Mouse (Mus musculus) right cerebral cortex, postnatal 10 days (tissue): Measurements from ENCODE around the gene Top2a.

ENCODE experiments used
- DNase-seq, 2 experiments: peaks; one replicate each; pipeline ENCODE4 v3.0.0; 2021; ENCODE audit warnings: low spot score in 2 of 2

Top2a gene

DNA sequence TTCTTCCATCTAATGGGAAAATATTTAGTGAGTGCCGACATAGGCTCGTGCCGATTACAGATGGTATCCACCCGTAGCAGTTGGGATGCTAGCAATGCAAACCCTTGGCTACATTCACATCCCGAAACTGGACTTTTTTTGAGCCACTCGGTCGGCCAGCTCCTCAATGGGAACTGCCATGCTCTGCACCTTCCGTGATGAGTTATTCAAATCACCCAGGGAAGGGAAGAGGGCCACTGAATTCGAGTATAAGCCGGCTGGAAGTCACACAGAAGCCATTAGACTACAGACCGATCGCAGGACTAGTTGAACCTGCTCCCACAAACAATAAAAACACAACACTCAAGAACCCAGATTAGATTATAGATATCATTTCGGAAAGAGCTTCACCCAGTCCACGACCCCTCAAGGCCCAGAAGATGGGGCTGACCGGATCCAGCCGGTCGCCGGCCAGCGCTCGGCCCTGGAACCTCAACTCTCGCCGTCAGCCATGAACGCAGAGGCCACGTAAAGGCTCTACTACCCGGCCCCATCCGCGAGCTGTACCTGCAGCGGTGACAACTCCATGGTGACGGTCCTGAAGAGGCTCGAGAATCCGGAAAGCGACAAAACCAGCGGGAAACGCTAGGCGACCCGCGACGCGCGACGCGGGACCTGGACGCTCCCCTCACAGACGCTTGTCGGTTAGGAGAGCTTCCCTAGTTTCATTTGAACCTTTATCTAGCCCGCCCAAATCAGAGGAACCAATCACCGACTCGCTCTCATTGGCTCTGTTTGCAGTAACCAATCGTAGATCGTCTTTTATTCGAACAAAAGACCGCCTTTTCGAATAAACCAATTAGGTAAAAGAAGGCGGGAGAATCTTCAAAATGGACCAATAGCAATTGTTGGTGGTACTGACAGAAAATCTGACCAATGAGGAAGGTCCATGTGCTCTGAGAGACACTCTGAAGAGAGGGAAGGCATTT, at the start of gene Top2a:
Gene Top2a (minus strand): TSS at position 690 of the 968 bp plus-strand sequence.
- DNase-seq: peak; percentile 92 to 96

DNA sequence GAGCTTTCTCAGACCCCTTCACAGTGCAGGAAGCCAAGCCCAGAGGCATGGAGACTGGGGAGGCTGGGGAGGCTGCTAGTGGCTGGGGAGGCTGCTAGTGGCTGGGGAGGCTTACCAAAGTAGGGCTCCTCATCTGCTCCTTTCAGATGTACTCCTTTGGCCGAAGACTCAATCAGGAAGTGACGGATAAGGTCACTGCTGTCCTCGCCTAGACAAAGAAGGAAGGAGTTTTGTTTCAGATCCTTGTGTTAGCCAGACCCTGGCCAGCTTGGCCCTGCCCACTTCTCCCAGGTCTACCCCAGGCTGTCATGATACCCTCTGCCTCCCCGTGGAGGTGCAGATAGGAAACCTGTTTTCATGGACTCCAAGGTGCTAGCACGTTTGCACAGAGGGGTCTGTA, 49.8 kb upstream of the Top2a start:
- DNase-seq: no peak

DNA sequence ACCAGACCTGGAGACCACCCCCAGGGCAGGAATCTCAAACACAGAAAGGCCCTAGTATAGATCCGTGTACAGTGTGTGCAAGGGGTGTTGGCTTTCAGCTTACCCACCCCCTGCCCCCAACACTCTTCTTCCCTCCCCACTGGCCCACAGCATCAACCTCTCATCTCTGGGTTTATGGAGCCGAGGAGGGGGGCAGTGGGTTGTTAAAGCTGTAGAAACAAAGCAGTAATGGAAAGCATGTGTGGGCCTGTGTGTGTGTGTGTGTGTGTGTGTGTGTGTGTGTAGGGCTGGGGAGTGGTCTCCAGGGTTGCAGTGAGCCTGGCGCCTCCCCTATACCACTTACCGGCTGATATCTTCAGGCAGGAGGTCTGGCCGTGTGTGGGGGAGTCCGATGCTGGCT, 47.9 kb upstream of the Top2a start:
- no peak for DNase-seq

DNA sequence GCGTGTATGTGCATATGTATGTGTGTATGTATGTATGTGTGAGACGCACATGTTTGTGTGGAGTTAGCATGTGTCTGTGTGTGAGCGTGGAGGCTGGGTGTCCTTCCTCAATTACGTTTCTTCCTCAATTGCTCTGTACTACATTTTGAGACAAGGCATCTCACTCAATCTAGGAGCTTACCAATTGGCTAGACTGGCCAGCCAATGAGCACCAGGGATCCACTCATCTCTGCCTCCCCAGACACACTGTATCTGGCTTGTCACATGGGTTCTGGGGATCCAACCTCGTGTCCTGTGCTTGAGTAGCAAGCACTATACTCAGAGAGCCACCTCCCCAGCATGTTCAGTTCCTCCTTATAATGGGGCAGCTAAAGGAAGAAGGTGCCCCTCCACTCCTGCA, 44.5 kb upstream of the Top2a start:
- no peak for DNase-seq

DNA sequence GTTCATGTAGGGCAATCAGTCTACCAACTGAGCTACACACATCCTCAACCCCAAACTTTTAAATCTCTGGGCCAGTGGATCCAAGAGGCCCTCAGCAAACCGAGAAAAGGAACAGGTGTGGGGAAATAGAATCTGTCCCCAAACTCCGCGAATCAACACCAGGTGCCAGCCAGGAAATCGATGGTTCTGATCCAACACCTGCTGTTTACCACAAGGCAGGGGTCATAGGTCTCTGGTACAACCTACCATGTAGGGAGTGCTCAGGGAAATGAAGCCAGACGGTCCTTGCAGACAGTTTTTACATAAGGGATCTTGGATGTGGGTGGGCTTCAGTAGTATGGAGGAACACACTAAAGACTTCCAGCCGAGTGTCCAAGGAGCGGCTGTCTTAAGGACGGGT, 43.6 kb upstream of the Top2a start:
- DNase-seq: no peak

DNA sequence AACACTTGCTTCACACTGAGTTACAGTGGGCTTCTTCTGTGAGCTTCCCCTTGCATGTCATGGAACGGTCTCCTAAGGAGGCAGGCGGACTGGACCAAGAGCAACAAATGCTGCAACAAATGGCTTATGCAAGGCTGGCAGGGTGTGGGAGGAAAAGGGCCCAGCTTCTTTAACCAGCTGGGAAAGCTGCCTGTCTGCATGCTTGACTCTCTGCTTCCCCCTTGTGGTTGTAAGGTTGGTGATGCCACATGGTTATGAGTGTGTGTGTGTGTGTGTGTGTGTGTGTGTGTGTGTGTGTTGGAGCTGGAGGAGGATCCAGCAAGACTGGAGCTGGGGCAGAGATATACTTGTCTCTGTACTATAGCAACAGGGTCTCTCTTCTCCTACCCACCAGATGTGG, 42.0 kb upstream of the Top2a start:
- DNase-seq: peak; percentile 83 to 88

DNA sequence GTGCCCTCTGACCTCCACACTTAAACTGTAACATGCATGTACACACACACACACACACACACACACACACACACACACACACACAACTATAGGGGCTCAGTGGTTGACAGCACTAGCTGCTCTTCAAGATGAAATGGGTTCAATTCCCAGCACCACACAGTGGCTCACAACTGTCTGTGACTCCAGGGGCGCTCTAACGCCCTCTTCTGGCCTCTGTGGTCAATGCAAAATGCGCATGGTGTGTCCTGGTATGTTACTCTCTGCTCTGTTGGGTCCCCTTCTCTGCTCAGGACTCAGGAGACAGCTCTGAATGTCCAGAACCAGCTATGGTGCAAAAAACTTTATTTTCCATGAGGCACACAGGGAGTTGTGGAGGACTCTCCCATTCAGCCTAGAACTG, 41.4 kb upstream of the Top2a start:
- DNase-seq: no peak

DNA sequence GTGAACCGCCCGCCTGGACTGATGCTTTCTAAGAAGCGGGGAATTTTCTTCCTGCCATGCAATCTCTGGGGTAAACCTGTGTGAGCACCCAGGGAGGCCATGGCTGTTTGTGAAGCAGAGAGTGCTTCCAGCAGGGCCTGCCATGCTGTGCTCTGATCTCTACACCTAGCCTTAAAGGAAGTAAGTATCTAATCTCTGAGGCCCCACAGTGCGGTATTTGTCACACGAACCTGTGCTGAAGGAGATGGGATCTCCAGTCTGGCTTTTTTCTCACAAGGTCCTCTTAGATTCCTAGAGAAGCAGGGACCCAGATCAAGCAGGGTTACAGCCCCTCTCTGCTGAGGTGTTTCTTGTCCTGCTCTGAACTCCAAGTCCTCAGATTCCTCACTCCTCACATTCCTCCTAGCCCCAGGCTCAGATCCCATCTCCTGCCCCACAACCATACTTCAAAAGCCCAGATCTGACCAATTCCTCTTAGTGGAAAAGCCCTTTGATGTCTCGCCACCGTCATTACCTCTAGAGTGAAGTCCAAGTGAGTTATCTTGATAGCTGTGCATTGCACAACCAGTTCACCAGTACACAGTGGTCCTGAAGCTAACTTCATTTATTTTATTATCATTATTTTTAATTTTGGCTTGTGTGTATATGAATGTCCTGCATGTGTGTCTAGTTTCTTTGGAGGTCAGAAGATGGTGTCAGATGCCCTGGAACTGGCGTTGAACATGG, 39.6 kb upstream of the Top2a start:
- DNase-seq: no peak

DNA sequence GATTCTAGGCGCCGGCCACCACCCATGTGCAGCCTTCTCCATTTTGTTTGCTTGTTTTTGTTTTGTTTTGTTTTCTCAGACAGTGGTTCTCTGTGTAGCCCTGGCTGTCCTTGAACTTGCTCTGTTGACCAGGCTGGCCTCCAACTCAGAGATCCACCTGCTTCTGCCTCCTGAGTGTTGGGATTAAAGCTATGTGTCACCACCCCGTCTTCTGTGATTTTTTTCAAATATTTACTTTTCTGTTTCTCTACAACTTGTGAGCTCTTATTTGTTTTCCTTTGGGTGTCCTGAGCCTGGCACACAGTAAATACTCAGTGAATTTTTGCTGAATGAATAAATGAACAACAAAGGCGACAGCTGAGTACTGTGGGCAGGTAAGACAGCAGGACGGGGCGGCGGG, 38.7 kb upstream of the Top2a start:
- no peak for DNase-seq

DNA sequence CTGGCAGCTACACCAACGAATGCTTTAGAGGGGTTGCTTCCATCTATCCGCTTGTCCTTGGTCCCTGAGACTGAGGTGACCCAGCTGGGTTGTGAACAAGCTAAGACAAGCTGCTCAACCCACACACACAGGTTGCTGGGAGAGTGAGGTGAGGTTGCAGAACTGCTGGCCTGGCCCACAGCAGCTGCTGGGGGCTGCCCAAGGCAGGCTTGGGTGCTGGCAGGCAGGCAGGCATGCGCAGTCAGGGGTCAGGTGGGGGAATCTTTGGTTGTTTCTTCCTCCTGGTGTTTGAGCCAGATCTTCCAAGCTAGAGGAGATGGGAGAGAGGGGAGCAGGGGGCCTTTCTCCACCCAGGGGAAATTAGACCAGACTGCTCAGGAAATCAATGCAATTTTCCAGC, 36.4 kb upstream of the Top2a start:
- DNase-seq: no peak

DNA sequence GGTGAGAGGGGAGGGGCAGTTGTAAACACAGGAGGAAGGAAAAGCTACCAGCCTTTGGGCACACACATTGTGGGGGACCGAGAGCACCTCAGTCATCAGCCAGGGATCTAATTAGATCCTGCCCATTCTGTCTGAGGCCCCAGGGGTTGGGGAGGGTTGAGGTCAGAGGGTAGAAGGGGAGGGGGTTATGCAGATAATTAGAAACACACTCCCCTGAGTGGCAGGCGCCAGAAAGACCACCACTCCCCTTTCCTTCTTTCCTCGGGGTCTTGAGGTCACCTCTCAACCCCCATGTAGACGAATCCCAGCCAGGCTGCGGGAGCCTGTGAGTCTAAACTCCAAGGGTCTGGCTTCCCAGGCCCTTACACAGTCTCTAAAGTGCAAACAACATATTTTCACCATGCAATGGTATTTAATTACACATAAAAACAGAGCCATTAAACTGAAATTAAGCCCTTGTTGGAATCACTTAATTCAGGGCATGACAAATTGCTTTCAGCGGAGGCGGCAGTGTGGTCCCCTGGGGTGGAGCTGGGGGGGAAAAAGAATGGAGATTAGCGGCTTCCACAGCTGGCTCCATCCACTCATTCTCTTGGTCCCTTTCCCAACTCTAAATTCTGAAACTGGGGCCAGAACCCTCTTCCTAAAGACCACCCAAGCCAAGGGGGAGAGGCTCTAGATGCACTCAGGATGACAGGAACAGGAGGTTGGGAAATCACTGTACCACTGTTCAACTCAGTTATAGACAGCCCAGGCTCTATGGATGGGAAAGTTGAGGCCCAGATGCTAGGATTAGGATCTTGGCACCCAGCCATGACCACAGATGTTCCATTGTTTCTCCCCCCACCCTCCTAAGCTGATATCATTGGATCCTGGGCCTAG, 31.8 kb upstream of the Top2a start:
- DNase-seq: no peak

DNA sequence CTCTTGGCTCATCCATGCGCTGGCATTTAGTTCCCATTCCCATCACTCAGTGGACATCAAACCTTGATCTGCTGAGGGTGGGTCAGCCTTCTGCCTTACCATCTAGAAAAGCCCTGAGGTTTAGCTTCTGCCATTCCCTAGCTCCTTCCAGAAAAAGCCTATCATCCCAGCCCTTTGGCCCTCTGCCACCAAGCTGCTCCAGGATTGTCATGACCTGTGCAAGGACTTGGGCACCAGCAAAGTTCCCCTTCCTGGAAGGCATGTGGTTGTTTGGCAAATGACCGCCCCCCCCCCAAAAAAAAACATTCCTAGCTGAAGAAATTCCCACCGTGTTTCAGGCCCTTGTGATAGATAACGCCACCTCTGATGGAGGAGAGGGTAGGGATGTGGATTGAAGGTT, 31.2 kb upstream of the Top2a start:
- DNase-seq: no peak

DNA sequence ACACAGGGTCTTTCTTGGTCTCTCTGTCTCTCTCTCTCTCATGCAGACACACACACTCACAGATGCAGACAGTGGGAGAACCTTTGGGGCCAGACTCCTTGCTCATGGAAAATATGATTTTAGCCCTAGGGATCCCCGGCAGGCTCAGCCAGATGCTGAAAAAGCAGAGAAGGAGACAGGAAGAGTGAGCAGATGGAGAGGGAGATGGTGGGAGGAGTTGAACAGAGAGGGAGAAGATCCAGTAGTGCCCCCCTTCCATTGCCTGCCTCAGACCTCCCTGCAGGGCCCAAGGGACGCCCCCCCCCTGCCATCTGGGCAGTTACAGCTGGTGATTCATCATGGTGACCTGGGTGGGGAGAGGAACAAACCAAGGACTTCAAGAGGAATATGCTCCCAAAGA, 23.7 kb upstream of the Top2a start:
- no peak for DNase-seq

DNA sequence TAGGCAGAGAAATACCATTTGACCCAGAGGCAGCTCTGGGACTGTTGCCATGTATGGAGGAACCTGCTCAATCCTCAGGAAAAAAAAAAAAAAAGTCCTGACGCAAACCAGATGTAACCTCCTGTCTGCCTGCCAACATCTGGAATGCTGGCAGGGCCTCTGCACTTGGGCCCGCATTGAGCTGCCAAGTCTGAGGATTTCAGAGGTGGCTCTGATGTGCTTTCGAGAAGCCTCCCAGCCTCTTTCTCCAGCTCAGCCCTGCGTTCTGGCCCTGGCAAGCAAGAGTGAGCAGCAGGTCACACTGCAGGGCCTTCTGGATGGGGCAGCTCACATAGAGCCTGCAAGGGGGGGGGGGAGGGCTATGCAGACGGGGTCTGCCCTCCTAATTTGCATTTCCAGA, 23.1 kb upstream of the Top2a start:
- no peak for DNase-seq

DNA sequence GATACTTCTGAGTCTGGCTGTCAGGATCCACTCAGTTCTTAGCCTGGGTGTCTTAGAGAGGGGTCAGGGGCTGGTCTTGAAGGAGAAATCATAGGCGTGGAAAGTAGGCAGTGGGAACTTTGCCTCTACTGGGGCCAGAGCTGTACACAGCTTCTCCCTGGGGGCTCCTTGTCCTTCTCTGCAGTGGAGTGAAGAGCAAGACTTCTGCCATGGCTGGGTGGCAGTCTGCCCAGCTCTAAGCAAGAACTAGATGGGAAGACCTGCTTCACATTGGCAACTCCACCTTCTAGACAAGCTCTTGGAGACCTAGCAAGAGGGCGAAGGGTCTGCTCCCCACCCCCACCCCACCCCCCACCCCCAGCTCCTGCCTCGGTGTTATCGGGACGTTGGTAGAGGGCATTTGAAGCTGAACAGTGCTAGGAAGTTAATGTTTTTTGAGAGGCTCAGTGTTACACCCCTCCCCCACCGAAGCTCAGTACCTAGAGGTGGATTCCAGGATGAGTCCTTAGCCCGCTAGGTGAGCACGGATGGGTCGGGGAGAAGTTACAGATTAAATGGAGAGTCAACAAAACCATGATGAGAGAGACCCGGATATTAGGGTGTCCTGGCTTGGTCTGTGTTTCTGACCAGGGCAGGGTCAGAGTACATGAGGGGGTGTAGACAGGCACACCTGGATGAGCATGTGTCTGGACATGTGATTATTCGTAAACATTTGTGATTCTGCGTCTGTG, 21.3 kb upstream of the Top2a start:
- no peak for DNase-seq

DNA sequence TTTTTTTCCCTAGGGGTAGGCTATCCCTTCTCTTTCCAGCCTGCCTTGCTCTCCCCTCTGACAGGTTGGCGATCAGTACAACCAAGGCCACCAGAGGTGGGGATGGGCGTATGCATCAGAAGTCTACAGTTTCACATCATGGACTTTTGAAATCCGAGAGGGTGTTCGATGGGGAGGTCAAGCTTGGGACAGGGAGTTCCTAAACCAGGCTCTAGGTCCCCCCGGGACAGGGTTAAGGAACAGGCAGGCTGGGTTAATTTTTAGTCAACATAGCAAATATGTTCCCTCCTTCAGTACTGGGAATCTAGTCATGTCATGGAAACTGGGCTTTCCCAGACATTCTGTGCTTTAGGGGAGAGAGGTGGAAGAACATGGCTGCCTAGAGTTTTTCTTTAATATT, 20.3 kb upstream of the Top2a start:
- DNase-seq: no peak

DNA sequence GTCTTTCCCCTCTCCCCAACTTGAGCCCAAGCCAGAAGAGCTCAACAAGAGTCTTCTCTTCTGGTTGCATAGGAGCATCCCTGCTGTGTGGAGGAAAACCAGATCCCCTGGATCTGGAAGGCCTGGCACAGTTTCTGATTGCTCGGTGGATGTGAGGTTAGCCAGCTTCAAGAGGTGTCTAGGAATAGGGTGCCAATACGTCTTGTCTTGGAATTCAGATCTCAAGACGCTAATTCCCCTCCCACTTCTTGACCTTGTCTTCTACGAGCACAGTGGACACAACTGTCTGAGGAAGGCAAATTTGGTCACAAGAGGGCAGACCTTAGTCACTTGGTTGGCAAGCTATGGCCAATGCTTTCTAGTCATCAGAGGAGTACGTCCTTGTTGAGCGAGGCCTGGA, 19.6 kb upstream of the Top2a start:
- no peak for DNase-seq

DNA sequence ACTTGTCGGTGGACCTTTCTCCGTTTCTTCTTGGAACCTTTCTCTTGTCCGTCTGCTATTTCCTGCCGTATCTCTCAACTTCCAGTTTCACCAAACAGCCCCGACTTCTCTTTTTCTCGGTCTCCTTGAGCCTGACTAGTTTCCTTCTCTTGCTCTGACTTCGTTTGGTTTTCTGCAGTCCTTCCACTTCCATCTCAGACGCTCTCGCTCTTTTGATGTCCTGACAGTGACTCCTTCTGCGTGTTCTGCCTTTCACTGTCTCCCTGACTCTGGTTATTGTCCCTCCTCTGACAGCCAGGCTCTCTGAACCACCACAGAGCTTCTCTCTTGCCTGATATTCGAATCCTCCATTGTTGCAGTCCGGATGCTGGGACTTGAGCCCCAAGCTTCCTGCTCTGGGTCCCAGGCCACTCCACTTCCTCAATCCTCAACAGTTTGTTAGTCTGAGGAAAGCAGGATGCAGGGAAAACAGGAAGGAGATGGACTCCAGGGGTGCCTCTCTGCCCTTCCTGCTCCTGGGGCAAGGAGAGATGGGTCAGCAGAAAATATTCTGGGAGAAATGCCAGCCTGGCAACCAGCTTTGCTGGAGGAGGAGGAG, 18.9 kb upstream of the Top2a start:
- no peak for DNase-seq

DNA sequence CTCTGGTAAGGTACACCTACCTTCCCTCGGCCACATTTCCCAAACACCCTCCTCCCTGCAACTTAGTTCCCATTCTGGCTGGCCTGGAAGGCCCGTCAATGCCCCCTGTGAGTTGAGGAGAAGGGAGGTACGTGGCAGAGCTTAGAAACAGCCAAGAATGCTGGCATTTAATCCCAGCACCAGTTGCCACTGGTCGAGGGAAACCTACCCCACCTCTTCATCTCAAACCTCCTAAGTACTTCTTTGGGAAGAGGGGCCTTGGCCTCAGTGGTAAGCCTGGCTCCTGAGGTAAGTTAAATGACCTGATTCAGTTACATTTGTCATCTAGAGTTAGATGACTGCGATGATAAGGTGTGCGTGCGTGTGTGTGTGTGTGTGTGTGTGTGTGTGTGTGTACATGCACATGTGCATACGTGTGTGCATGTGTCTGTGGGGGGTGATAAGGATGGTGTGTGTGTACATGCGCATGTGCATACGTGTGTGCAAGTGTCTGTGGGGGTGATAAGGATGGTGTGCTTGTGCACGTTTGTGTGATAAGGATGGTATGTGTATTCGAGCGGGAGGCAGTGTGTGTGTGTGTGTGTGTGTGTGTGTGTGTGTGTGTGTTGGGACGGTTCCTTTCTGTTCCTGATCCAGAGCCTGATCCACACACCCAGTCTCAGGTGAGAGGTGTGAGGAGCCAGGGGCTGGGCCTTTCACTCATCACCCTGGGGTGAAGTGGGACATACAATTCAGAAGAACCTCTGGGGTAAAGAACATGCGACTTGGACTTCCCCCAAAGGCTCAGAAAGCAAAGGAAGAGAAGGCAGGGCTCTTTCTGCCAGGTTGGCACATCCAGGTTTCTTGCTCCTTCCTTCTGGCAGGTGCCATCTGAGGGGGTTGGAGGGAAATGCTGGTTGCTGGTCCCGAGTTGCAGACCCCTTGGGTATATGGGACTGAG, 18.1 kb upstream of the Top2a start:
- no peak for DNase-seq
